Mouse (Mus musculus) lung, embryonic 16.5 days (tissue): ENCODE results near the gene Clstn2. TPM values are rescaled to one million over a fixed set of nuclear protein-coding genes. Genes with fewer than 3 reads are reported as not detected.

Experiments used
- ATAC-seq: fragments of 200-750 bp; cut with Nextera tagmentation; 2 replicates; pipeline ENCODE4 v1.8.0; 2017; ENCODE audit warnings: low read depth, mild to moderate bottlenecking, moderate library complexity
- H3K27ac ChIP-seq: fragments of 300-500 bp; sonication (generic); 2 replicates; pipeline ENCODE4 v1.5.1; 2014; ENCODE audit warnings: mild to moderate bottlenecking, control low read depth, low read length
- H3K27me3 ChIP-seq: fragments of 300-500 bp; sonication (generic); 2 replicates; pipeline ENCODE4 v1.6.1; 2014; ENCODE audit warnings: low read depth, low read length, mixed read lengths; ENCODE audit not compliant: control insufficient read depth, insufficient read depth
- H3K36me3 ChIP-seq: fragments of 300-500 bp; sonication (generic); 2 replicates; pipeline ENCODE4 v1.6.1; 2014; ENCODE audit warnings: low read length; ENCODE audit not compliant: control insufficient read depth, insufficient read depth
- H3K4me1 ChIP-seq: fragments of 300-500 bp; sonication (generic); replicated peaks from 2 replicates; pipeline ENCODE4 v1.6.1; 2014; ENCODE audit warnings: low read length, mixed read lengths; ENCODE audit not compliant: control insufficient read depth, insufficient read depth
- H3K4me2 ChIP-seq: fragments of 300-500 bp; sonication (generic); 2 replicates; pipeline ENCODE4 v1.6.1; 2014; ENCODE audit warnings: low read depth, low read length, control low read depth
- H3K4me3 ChIP-seq: fragments of 300-500 bp; sonication (generic); 2 replicates; pipeline ENCODE4 v1.5.1; 2014; ENCODE audit warnings: mild to moderate bottlenecking, low read length, control low read depth
- H3K9ac ChIP-seq: fragments of 300-500 bp; sonication (generic); 2 replicates; pipeline ENCODE4 v1.6.1; 2014; ENCODE audit warnings: low read length, control low read depth
- H3K9me3 ChIP-seq: fragments of 300-500 bp; sonication (generic); 2 replicates; pipeline ENCODE4 v1.6.1; 2016; ENCODE audit warnings: low read length; ENCODE audit not compliant: control insufficient read depth
- WGBS: fragments of 180-500 bp; shearing (Covaris S2); extraction: QIAGEN DNeasy Blood & Tissue Kit; methylation state at CpG from one replicate; pipeline ENCODE4 v1.1.7; 2014; 5-methylcytosine and 5-hydroxymethylcytosine counted together
- polyA plus RNA-seq: library from polyadenylated mRNA; unstranded; fragments of >200 nt; fragmentation: Nextera tagmentation; extraction: Ambion mirVana; gene quantifications from 2 replicates; pipeline ENCODE4 v1.2.1, GENCODE M21; 2015

Clstn2 gene
- polyA plus RNA-seq, 1 experiment from 2014 or later = 1.5 TPM

DNA sequence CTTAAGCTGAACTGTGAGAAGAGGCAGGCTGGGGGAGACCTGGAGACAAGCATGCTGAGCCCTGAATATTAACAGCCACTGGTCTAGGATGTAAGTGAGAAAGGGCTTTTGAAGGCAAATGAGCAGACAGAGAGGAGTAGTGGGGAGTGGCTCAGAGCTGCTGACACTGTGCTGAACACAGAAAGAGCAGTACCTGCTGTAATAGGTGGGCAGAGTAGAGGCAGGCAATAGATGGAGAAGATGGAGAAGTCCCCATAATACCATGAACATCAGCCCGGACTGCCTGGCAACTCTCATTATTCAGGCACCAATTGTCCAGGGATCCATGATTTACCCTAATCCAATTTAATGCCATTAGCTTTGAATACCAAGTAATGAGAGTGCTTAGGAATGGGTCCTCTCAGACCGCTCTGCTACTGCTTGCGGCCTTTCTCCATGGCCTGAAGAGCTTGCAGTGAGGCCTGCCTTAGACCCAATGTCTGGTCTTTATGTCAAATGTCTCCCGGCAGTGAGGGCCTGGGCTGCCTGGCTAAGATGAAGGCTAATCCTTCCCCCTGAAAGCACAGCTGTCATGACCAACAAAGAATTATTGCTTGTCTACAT lies 329.0 kb downstream of the Clstn2 start:
- Histone ChIP-seq H3K9ac (no peak overlapping the region), H3K36me3 (no peaks in the 10 kb centered on the region), H3K4me2 (no peak overlapping the region), H3K27ac (no peak overlapping the region), H3K27me3 (no peaks in the 10 kb centered on the region), H3K4me3 (no peak overlapping the region), H3K9me3 (no peaks in the 10 kb centered on the region), H3K4me1 (no peaks in the 10 kb centered on the region)
- WGBS = 84% methylated on average over 4 of the region's 4 CpGs
- ATAC-seq = no peak

DNA sequence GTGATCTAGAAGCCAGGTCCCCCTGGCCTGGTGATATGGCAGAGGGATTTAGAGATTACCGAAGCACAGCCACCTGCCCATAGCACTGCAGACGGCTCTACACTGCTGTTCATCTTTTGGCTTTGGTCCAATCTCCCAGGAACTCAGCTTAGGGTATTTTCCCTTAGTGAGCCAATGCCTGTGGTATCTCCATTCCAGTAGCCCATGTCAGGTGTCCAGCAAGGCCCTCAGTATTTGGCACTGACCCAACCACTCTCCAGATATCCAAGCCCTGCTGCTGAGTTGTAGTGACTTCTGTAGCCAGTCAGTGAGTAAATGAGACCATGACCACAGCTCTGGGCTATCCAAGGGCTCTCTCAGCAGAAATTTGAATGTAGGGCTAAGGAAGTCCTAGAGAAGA lies 330.0 kb downstream of the Clstn2 start:
- Histone ChIP-seq H3K9ac (no peak overlapping the region), H3K27ac (no peak overlapping the region), H3K36me3 (no peaks in the 10 kb centered on the region), H3K9me3 (no peaks in the 10 kb centered on the region), H3K4me1 (no peaks in the 10 kb centered on the region), H3K4me2 (no peak overlapping the region), H3K27me3 (no peaks in the 10 kb centered on the region), H3K4me3 (no peak overlapping the region)
- ATAC-seq = no peak
- WGBS = 65% methylated on average over 2 of the region's 2 CpGs

DNA sequence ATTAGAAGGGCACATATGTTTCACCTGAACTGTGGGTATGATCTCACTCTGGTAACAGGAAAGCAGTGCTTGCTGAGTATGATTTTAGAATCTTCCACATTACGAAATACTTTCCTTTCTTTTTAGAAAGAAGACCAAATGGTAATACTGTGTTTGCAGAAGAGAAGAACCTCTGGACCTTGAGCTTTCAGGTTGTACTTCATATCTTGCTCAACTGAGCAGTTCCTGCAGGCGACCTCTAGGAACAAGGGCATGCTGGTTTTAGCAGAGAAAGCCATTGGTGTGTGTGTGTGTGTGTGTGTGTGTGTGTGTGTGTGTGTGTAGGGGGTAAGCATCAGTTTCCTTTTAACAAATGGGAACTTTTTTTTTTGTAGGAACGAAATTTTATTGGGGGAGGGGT lies 333.0 kb downstream of the Clstn2 start:
- H3K36me3 ChIP-seq = no peaks in the 10 kb centered on the region
- ATAC-seq = no peak
- H3K27me3 ChIP-seq = no peaks in the 10 kb centered on the region
- no peak overlapping the region for H3K27ac ChIP-seq
- no peak overlapping the region for H3K4me3 ChIP-seq
- no peaks in the 10 kb centered on the region for H3K9me3 ChIP-seq
- no peak overlapping the region for H3K9ac ChIP-seq
- 77% methylated on average over 3 of the region's 3 CpGs for WGBS
- H3K4me2 ChIP-seq = no peak overlapping the region
- H3K4me1 ChIP-seq = no peaks in the 10 kb centered on the region

DNA sequence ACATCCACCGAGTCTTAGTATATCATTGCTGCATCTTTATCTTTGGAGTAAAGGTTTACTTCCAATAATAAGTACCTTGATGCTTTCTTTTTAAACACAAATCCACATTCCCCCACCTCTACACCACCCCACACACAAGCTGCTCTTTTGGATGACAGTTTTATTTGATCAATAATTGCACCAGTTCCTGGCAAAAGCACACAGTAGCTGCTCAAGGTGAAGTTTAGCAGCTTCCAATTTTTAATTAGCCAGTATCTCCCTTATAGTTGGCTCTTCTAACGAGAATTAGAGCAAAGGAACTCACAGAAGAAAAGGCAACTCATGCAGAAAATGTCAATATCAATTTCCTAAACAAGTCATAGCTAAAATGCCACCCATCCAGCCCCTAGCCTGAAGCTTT lies 334.0 kb downstream of the Clstn2 start:
- H3K9me3 ChIP-seq = no peaks in the 10 kb centered on the region
- no peak overlapping the region for H3K4me2 ChIP-seq
- no peak overlapping the region for H3K9ac ChIP-seq
- 73% methylated on average over 2 of the region's 2 CpGs for WGBS
- H3K36me3 ChIP-seq = no peaks in the 10 kb centered on the region
- H3K4me3 ChIP-seq = no peak overlapping the region
- no peaks in the 10 kb centered on the region for H3K4me1 ChIP-seq
- no peak overlapping the region for H3K27ac ChIP-seq
- H3K27me3 ChIP-seq = no peaks in the 10 kb centered on the region
- no peak for ATAC-seq

DNA sequence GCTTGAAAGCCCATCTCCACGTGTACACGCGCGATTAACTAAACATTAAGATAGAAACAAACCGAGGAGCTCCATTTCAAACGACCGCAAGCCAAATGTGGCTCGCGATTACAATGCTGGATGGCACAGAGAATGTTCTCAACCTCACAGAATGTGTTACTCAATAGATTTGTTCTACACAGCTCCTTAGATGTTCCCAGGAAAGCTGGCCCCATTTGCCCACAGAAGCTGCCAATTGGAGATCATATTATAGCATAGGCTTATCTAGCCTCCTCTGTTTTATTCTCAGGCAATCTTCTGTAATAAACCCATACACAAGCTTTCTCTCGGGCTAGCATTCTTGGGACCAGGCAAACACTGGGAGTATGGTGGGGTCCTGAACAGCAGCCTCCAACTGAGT lies 334.9 kb downstream of the Clstn2 start:
- Histone ChIP-seq H3K4me2 (no peak overlapping the region), H3K27me3 (no peaks in the 10 kb centered on the region), H3K9me3 (no peaks in the 10 kb centered on the region), H3K36me3 (no peaks in the 10 kb centered on the region), H3K4me3 (no peak overlapping the region), H3K9ac (no peak overlapping the region), H3K27ac (no peak overlapping the region), H3K4me1 (no peaks in the 10 kb centered on the region)
- ATAC-seq = no peak
- WGBS = 81% methylated on average over 10 of the region's 10 CpGs

DNA sequence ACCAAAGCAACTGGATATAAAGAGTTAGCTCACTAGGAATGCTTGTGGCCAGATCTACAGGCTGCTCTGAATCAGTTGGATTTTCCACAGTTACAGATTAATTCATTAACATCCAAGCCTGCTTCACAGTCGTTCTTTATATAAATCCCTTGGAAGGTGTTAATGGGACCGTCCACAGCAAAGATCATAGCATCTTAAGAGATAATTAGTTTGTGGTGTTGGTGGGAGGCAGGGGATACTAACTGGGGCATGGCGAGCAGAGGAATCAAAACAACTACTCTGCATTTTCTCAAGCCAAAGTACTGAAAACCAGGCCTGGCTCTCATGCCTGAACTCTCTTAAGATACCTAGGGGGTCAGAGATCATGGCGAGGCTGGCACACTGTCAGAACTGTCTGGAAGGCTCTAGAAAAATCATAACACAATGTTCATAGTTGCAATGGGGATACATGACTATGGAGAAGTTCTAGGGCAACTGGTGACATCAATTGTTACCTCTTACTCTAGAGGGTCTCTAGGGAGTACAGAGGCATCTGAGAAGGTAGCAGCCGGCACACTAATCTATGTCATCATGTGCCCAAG lies 336.2 kb downstream of the Clstn2 start:
- Histone ChIP-seq H3K9me3 (no peaks in the 10 kb centered on the region), H3K4me2 (no peak overlapping the region), H3K36me3 (no peaks in the 10 kb centered on the region), H3K9ac (no peak overlapping the region), H3K27me3 (no peaks in the 10 kb centered on the region), H3K27ac (no peak overlapping the region), H3K4me3 (no peak overlapping the region), H3K4me1 (no peaks in the 10 kb centered on the region)
- WGBS = 69% methylated on average over 5 of the region's 5 CpGs
- no peak for ATAC-seq

DNA sequence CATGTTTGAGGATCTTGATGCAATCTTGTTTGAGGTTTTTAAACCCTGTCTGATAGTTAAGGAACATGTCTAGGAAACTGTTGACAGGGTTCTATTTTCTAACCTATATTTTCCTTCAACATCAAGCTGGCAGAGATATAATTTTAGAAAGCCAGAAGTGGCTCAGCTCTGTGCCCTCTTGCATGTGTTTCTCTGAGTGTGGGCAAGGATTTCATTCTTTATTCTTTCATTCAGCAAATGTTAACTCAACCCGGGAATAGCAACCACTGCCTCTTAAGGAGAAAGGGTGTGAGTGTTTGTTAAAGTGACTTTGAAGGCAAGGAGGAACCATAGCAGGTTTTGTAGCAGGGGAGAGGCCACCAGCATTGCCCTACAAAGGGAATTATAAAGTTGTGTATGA lies 337.7 kb downstream of the Clstn2 start:
- ATAC-seq = no peak
- Histone ChIP-seq H3K9ac (no peak overlapping the region), H3K4me1 (no peaks in the 10 kb centered on the region), H3K4me2 (no peak overlapping the region), H3K27me3 (no peaks in the 10 kb centered on the region), H3K4me3 (no peak overlapping the region), H3K9me3 (no peaks in the 10 kb centered on the region), H3K27ac (no peak overlapping the region), H3K36me3 (no peaks in the 10 kb centered on the region)
- 43% methylated on average over 1 of the region's 1 CpGs for WGBS

- Histone ChIP-seq H3K4me3 (no peak overlapping the region), H3K27ac (no peak overlapping the region), H3K4me2 (no peak overlapping the region), H3K9ac (no peak overlapping the region), H3K36me3 (no peaks in the 10 kb centered on the region), H3K27me3 (no peaks in the 10 kb centered on the region), H3K4me1 (no peaks in the 10 kb centered on the region), H3K9me3 (no peaks in the 10 kb centered on the region)
- no peak for ATAC-seq
- 78% methylated on average over 4 of the region's 4 CpGs for WGBS
Observed at GRCm38 (mm10) chr9:97686826-97687425, 346.1 kb downstream of the Clstn2 start.

- H3K9ac ChIP-seq = no peak overlapping the region
- H3K36me3 ChIP-seq = no peaks in the 10 kb centered on the region
- H3K27ac ChIP-seq = no peak overlapping the region
- no peak overlapping the region for H3K4me3 ChIP-seq
- no peaks in the 10 kb centered on the region for H3K4me1 ChIP-seq
- WGBS = 79% methylated on average over 4 of the region's 4 CpGs
- H3K27me3 ChIP-seq = no peaks in the 10 kb centered on the region
- no peak for ATAC-seq
- H3K4me2 ChIP-seq = no peak overlapping the region
- H3K9me3 ChIP-seq = no peaks in the 10 kb centered on the region
Observed at GRCm38 (mm10) chr9:97685664-97686063, 347.3 kb downstream of the Clstn2 start.
